Mouse (Mus musculus): ENCODE measurements around the gene Ucn. TPM values are rescaled to one million over a fixed set of nuclear protein-coding genes. Genes with fewer than 3 reads are reported as not detected.

Ucn gene
- polyA plus RNA-seq, 1 experiment, result not detected

GRCm38 (mm10) chr5:31138968-31139425 is 368 bp upstream of the Ucn start:
- no peaks in the 10 kb centered on the region for H3K4me1 ChIP-seq (replicated peaks; ENCODE audit: control insufficient read depth, insufficient read depth, low read length)
- no peaks in the 10 kb centered on the region for H3K36me3 ChIP-seq (ENCODE audit: control insufficient read depth, insufficient read depth, low read length)
- H3K27ac ChIP-seq (ENCODE audit: control insufficient read depth, insufficient read depth, low read length), result no peak overlapping the region
- H3K27me3 ChIP-seq (ENCODE audit: control insufficient read depth, insufficient read depth, low read length), result peaks cover 27% of the 10 kb centered on the region
- no peak overlapping the region for H3K4me3 ChIP-seq (ENCODE audit: control insufficient read depth, insufficient read depth, low read length)
- TF ChIP-seq CTCF (IDR thresholded peaks at IDR 0.05; ENCODE audit: borderline replicate concordance, control insufficient read depth, extremely low read depth, insufficient read depth, low read length, poor library complexity), result no peak
- TF ChIP-seq POLR2A (IDR thresholded peaks at IDR 0.05; ENCODE audit: control insufficient read depth, extremely low read depth, insufficient read depth, low read length, poor library complexity), result no peak
- 19% methylated on average over 9 of the region's 9 CpGs for WGBS
- no peak for DNase-seq

- 12% methylated on average over 13 of the region's 13 CpGs for WGBS
Measured at GRCm38 (mm10) chr5:31137658-31138057, 971 bp downstream of the Ucn start.

GRCm38 (mm10) chr5:31136730-31137424 is 1.8 kb downstream of the Ucn start:
- no peak overlapping the region for H3K4me3 ChIP-seq (ENCODE audit: control insufficient read depth, insufficient read depth, low read length)
- 9% methylated on average over 33 of the region's 33 CpGs for WGBS

More at GRCm38 (mm10) chr5:31137658-31138057, 971 bp downstream of the Ucn start:
- no peaks in the 10 kb centered on the region for H3K4me1 ChIP-seq (replicated peaks; ENCODE audit: control insufficient read depth, insufficient read depth, low read length)
- TF ChIP-seq POLR2A (IDR thresholded peaks at IDR 0.05; ENCODE audit: control insufficient read depth, extremely low read depth, insufficient read depth, low read length, poor library complexity), result no peak
- TF ChIP-seq CTCF (IDR thresholded peaks at IDR 0.05; ENCODE audit: borderline replicate concordance, control insufficient read depth, extremely low read depth, insufficient read depth, low read length, poor library complexity), result no peak
- H3K4me3 ChIP-seq (ENCODE audit: control insufficient read depth, insufficient read depth, low read length), result no peak overlapping the region
- peaks cover 27% of the 10 kb centered on the region for H3K27me3 ChIP-seq (ENCODE audit: control insufficient read depth, insufficient read depth, low read length)
- DNase-seq, result no peak
- H3K36me3 ChIP-seq (ENCODE audit: control insufficient read depth, insufficient read depth, low read length), result no peaks in the 10 kb centered on the region
- H3K27ac ChIP-seq (ENCODE audit: control insufficient read depth, insufficient read depth, low read length), result no peak overlapping the region

GRCm38 (mm10) chr5:31126050-31126449 is 12.6 kb downstream of the Ucn start:
- TF ChIP-seq POLR2A (IDR thresholded peaks at IDR 0.05; ENCODE audit: control insufficient read depth, extremely low read depth, insufficient read depth, low read length, poor library complexity), result no peak
- TF ChIP-seq CTCF (IDR thresholded peaks at IDR 0.05; ENCODE audit: borderline replicate concordance, control insufficient read depth, extremely low read depth, insufficient read depth, low read length, poor library complexity), result no peak
- Histone ChIP-seq H3K27ac (ENCODE audit: control insufficient read depth, insufficient read depth, low read length) (no peak overlapping the region), H3K27me3 (ENCODE audit: control insufficient read depth, insufficient read depth, low read length) (no peaks in the 10 kb centered on the region), H3K4me1 (replicated peaks; ENCODE audit: control insufficient read depth, insufficient read depth, low read length) (no peaks in the 10 kb centered on the region), H3K36me3 (ENCODE audit: control insufficient read depth, insufficient read depth, low read length) (no peaks in the 10 kb centered on the region), H3K4me3 (ENCODE audit: control insufficient read depth, insufficient read depth, low read length) (no peak overlapping the region)
- WGBS, result 46% methylated on average over 5 of the region's 5 CpGs
- DNase-seq, result no peak

More at GRCm38 (mm10) chr5:31136730-31137424, 1.8 kb downstream of the Ucn start:
- TF ChIP-seq CTCF (IDR thresholded peaks at IDR 0.05; ENCODE audit: borderline replicate concordance, control insufficient read depth, extremely low read depth, insufficient read depth, low read length, poor library complexity) (no peak), POLR2A (IDR thresholded peaks at IDR 0.05; ENCODE audit: control insufficient read depth, extremely low read depth, insufficient read depth, low read length, poor library complexity) (no peak)
- H3K36me3 ChIP-seq (ENCODE audit: control insufficient read depth, insufficient read depth, low read length), result no peaks in the 10 kb centered on the region
- H3K4me1 ChIP-seq (replicated peaks; ENCODE audit: control insufficient read depth, insufficient read depth, low read length), result no peaks in the 10 kb centered on the region
- H3K27me3 ChIP-seq (ENCODE audit: control insufficient read depth, insufficient read depth, low read length), result peaks cover 27% of the 10 kb centered on the region
- no peak for DNase-seq
- no peak overlapping the region for H3K27ac ChIP-seq (ENCODE audit: control insufficient read depth, insufficient read depth, low read length)

- H3K27ac ChIP-seq (ENCODE audit: control insufficient read depth, insufficient read depth, low read length), result no peak overlapping the region
- H3K27me3 ChIP-seq (ENCODE audit: control insufficient read depth, insufficient read depth, low read length), result no peaks in the 10 kb centered on the region
- no peak for DNase-seq
- TF ChIP-seq POLR2A (IDR thresholded peaks at IDR 0.05; ENCODE audit: control insufficient read depth, extremely low read depth, insufficient read depth, low read length, poor library complexity), result no peak
- TF ChIP-seq CTCF (IDR thresholded peaks at IDR 0.05; ENCODE audit: borderline replicate concordance, control insufficient read depth, extremely low read depth, insufficient read depth, low read length, poor library complexity), result no peak
- no peak overlapping the region for H3K4me3 ChIP-seq (ENCODE audit: control insufficient read depth, insufficient read depth, low read length)
- H3K4me1 ChIP-seq (replicated peaks; ENCODE audit: control insufficient read depth, insufficient read depth, low read length), result no peaks in the 10 kb centered on the region
- 75% methylated on average over 2 of the region's 2 CpGs for WGBS
- no peaks in the 10 kb centered on the region for H3K36me3 ChIP-seq (ENCODE audit: control insufficient read depth, insufficient read depth, low read length)
Measured at GRCm38 (mm10) chr5:31123481-31123880, 15.1 kb downstream of the Ucn start.

- TF ChIP-seq POLR2A (IDR thresholded peaks at IDR 0.05; ENCODE audit: control insufficient read depth, extremely low read depth, insufficient read depth, low read length, poor library complexity) (no peak), CTCF (IDR thresholded peaks at IDR 0.05; ENCODE audit: borderline replicate concordance, control insufficient read depth, extremely low read depth, insufficient read depth, low read length, poor library complexity) (no peak)
- Histone ChIP-seq H3K36me3 (ENCODE audit: control insufficient read depth, insufficient read depth, low read length) (no peaks in the 10 kb centered on the region), H3K27ac (ENCODE audit: control insufficient read depth, insufficient read depth, low read length) (no peak overlapping the region), H3K27me3 (ENCODE audit: control insufficient read depth, insufficient read depth, low read length) (no peaks in the 10 kb centered on the region; the same call in 1 of the 2 replicates), H3K4me1 (replicated peaks; ENCODE audit: control insufficient read depth, insufficient read depth, low read length) (no peaks in the 10 kb centered on the region), H3K4me3 (ENCODE audit: control insufficient read depth, insufficient read depth, low read length) (no peak overlapping the region)
- WGBS, result 26% methylated on average over 8 of the region's 8 CpGs
- no peak for DNase-seq
Measured at GRCm38 (mm10) chr5:31121111-31121510, 17.5 kb downstream of the Ucn start.
